Mouse (Mus musculus) limb, embryonic 14.5 days (tissue): ENCODE measurements around the gene Rxfp2. TPM values are rescaled to one million over a fixed set of nuclear protein-coding genes. Genes with fewer than 3 reads are reported as not detected.

ENCODE experiments used
- ATAC-seq: fragments of 200-750 bp; cut with Nextera tagmentation; 2 replicates; pipeline ENCODE4 v1.8.0; 2017; ENCODE audit warnings: low read depth, moderate number of reproducible peaks, moderate TSS enrichment; ENCODE audit not compliant: low FRiP score
- DNase-seq: peaks from one replicate; pipeline ENCODE4 v3.0.0-alpha.2; 2015; ENCODE audit warnings: low spot score
- H3K27ac ChIP-seq: fragments of 300-500 bp; sonication (generic); replicated peaks from 2 replicates; pipeline ENCODE4 v1.5.1; 2014; ENCODE audit warnings: low read depth, mild to moderate bottlenecking, low read length, moderate library complexity, mixed read lengths
- H3K27me3 ChIP-seq: fragments of 300-500 bp; sonication (generic); 2 replicates; pipeline ENCODE4 v1.6.1; 2014; ENCODE audit warnings: low read length, mixed read lengths; ENCODE audit not compliant: control insufficient read depth, insufficient read depth
- H3K36me3 ChIP-seq: fragments of 300-500 bp; sonication (generic); 2 replicates; pipeline ENCODE4 v1.6.1; 2014; ENCODE audit warnings: mild to moderate bottlenecking, low read length, moderate library complexity, mixed read lengths; ENCODE audit not compliant: control insufficient read depth, insufficient read depth
- H3K4me1 ChIP-seq: fragments of 300-500 bp; sonication (generic); 2 replicates; pipeline ENCODE4 v1.6.1; 2014; ENCODE audit warnings: antibody characterized with exemption, low read length, mixed read lengths; ENCODE audit not compliant: control insufficient read depth, insufficient read depth
- H3K4me2 ChIP-seq: fragments of 300-500 bp; sonication (generic); replicated peaks from 2 replicates; pipeline ENCODE4 v1.6.1; 2014; ENCODE audit warnings: low read depth, mild to moderate bottlenecking, low read length, moderate library complexity; ENCODE audit not compliant: severe bottlenecking
- H3K4me3 ChIP-seq: fragments of 300-500 bp; sonication (generic); replicated peaks from 2 replicates; pipeline ENCODE4 v1.5.1; 2014; ENCODE audit warnings: low read length
- H3K9ac ChIP-seq: fragments of 300-500 bp; sonication (generic); 2 replicates; pipeline ENCODE4 v1.6.1; 2014; ENCODE audit warnings: mild to moderate bottlenecking, low read depth, low read length, moderate library complexity; ENCODE audit not compliant: severe bottlenecking
- H3K9me3 ChIP-seq: fragments of 300-500 bp; sonication (generic); 2 replicates; pipeline ENCODE4 v1.6.1; 2016; ENCODE audit warnings: low read length; ENCODE audit not compliant: control insufficient read depth
- POLR2A ChIP-seq: fragments of 200-500 bp; IDR thresholded peaks from 2 replicates; pipeline ENCODE4 v1.8.0; 2012; ENCODE audit warnings: inconsistent platforms, mild to moderate bottlenecking, moderate library complexity, borderline replicate concordance; ENCODE audit not compliant: insufficient read depth, insufficient read length; ENCODE audit errors: extremely low read depth
- WGBS: fragments of 180-500 bp; shearing (Covaris S2); extraction: QIAGEN DNeasy Blood & Tissue Kit; methylation state at CpG from one replicate; pipeline ENCODE4 v1.1.7; 2014; 5-methylcytosine and 5-hydroxymethylcytosine counted together
- polyA plus RNA-seq, 2 experiments: library from polyadenylated mRNA; depleted of rRNA in 1 of 2; stranded (reverse) in 1 of 2; unstranded in 1 of 2; fragments of >200 nt; fragmentation: Nextera tagmentation in 1 of 2; extraction: Ambion mirVana in 1 of 2; gene quantifications; 2 replicates each; pipeline versions ENCODE4 v1.2.1 to v1.2.3; 2012 to 2014

Rxfp2 gene
- polyA plus RNA-seq, 2 experiments, result 0.19 to 2.8 TPM

DNA sequence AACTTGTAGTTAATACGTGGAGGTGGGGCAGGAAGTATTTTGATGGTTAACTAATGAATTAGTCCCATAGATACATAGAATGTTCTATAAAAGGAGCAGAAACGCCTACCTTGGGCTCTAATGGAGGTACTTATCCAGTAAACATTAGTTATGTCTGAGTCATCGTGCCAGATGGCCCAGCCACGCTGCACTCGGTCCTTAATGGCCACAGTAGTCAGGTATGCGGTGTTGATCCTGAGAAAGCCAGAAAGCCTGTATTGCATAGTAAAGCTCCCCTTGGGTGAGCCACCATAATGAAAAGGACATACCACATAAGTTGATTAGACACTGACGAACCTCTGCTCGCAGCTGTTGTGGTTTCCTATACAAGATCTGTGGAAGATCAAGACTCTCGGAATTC is 107.4 kb downstream of the Rxfp2 start:
- WGBS, result 66% methylated on average over 9 of the region's 9 CpGs
- Histone ChIP-seq H3K36me3 (no peaks in the 10 kb centered on the region), H3K9me3 (no peaks in the 10 kb centered on the region), H3K4me3 (no peak overlapping the region), H3K4me1 (no peaks in the 10 kb centered on the region), H3K4me2 (no peak overlapping the region), H3K9ac (no peak overlapping the region), H3K27ac (no peak overlapping the region), H3K27me3 (no peaks in the 10 kb centered on the region)
- ATAC-seq (no peak), DNase-seq (no peak)
- TF ChIP-seq POLR2A, result no peak

DNA sequence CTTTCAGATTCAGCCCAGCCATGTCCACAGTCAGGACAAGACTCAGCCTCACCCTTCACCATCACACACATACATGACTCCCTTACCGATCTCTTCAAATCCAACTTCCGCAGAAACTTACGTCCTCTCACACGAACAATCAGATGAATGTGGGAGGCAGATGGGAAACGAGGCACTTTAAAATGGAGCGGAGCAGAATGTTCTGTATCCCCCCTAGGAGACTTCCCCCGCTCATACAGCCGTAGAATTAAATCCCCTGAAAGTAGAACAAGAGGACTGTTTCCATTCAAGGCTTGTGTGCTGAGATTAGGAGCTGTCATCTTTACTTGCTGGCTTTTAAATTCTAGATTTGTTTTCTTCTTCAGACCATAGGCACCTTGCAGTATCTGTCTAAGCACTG is 110.0 kb downstream of the Rxfp2 start:
- Histone ChIP-seq H3K9ac (no peak overlapping the region), H3K27ac (no peak overlapping the region), H3K4me2 (no peak overlapping the region), H3K9me3 (no peaks in the 10 kb centered on the region), H3K36me3 (no peaks in the 10 kb centered on the region), H3K4me3 (no peak overlapping the region), H3K27me3 (no peaks in the 10 kb centered on the region), H3K4me1 (no peaks in the 10 kb centered on the region)
- WGBS, result 90% methylated on average over 8 of the region's 8 CpGs
- TF ChIP-seq POLR2A, result no peak
- ATAC-seq (no peak), DNase-seq (no peak)

DNA sequence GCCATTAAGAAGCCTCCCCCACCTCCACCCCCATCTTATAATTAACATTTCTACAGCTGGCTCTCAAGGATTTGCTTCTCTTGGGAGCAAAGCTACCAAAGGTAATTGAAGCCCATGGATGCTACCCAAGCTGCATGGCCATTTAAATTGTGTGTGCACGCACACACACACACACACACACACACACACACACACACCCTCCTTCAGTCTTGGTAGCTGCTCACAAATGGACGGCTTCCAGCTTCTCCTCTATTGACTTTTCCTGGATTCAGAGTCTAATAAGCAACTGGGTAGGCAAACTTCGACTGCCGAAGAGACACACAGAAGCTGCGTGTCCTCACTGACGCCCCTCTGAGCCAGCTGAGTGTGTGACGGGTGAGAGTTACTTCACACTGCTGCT is 111.7 kb downstream of the Rxfp2 start:
- H3K27ac ChIP-seq, result no peak overlapping the region
- ATAC-seq (no peak), DNase-seq (no peak)
- H3K4me1 ChIP-seq, result no peaks in the 10 kb centered on the region
- no peak overlapping the region for H3K4me3 ChIP-seq
- no peak overlapping the region for H3K9ac ChIP-seq
- H3K36me3 ChIP-seq, result no peaks in the 10 kb centered on the region
- WGBS, result 80% methylated on average over 7 of the region's 7 CpGs
- no peaks in the 10 kb centered on the region for H3K9me3 ChIP-seq
- H3K4me2 ChIP-seq, result no peak overlapping the region
- no peaks in the 10 kb centered on the region for H3K27me3 ChIP-seq
- no peak for TF ChIP-seq POLR2A

DNA sequence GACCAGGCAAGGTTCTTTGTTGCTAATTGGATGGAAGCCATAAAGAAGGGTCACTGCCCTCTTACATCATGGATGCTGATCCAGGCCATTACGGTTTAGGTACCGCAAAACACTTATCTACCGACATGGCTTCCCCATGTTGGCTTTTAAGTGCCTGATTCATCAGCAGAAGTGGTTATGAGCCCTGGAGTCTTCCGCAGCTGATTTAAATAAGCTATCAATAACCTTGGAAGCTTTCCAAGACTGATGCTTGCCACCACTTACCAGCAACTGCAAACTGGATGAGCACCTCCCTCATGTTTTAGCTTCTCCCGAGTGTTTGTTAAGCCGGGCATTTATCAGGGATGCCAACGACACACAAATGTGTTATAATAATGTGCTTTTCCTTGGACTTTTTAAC is 112.7 kb downstream of the Rxfp2 start:
- Histone ChIP-seq H3K9me3 (no peaks in the 10 kb centered on the region), H3K27ac (no peak overlapping the region), H3K36me3 (no peaks in the 10 kb centered on the region), H3K27me3 (no peaks in the 10 kb centered on the region), H3K4me1 (no peaks in the 10 kb centered on the region), H3K9ac (no peak overlapping the region), H3K4me3 (no peak overlapping the region), H3K4me2 (no peak overlapping the region)
- ATAC-seq, result no peak
- 83% methylated on average over 7 of the region's 7 CpGs for WGBS
- DNase-seq, result no peak
- TF ChIP-seq POLR2A, result no peak

Other genes with a start within 250 kb of the Rxfp2 start
- 13.5 and 16.5 TPM in 2 replicates for gene Fry, start 100.0 kb downstream of the Rxfp2 start, polyA plus RNA-seq (2012; rRNA removed)
- 10.0 and 12.5 TPM in 2 replicates for gene Fry, start 100.0 kb downstream of the Rxfp2 start, polyA plus RNA-seq (2014; fragmentation: Nextera tagmentation; extraction: Ambion mirVana)